Mouse (Mus musculus): ENCODE data around the gene Haghl.
A peak's percentile ranks its signal among the peaks of the same experiment; 100 is the strongest.

Gene Haghl

GRCm38 (mm10) chr17:25785281-25785745, at the start of gene Haghl:
Haghl (minus strand) TSS chr17:25785673.
- peak; percentile 85 for DNase-seq (ENCODE audit: low read depth, low spot score)

GRCm38 (mm10) chr17:25834595-25835222, 49.2 kb upstream of the Haghl start:
- no peak for DNase-seq (ENCODE audit: low read depth, low spot score)

GRCm38 (mm10) chr17:25833961-25834594, 48.6 kb upstream of the Haghl start:
- DNase-seq (ENCODE audit: low read depth, low spot score), result no peak

DNA sequence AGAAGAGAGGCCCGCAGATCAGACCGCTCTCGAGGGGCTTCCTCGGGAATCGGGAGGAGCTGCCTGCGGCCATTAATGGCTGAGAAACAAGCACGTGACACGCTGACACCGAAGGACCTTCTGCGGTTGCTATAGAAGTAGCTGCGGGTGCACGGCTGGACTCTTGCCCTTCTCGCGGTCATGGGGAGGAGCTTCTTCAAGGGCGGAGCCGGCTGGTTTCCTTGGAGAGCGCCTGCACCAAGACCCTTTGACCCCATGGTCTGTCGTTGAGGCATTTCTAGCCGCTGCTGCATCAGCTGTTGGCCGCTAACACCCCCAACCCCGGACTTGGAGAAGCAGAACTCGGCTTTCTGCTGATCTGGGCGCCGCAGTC, 47.8 kb upstream of the Haghl start, which contains the start of gene Stub1:
Stub1 (minus strand) TSS at position 114 of the 373 bp plus-strand sequence.
- peak; percentile 70 for DNase-seq (ENCODE audit: low read depth, low spot score)

GRCm38 (mm10) chr17:25832436-25833290, 47.2 kb upstream of the Haghl start:
- peak; percentile 95 for DNase-seq (ENCODE audit: low read depth, low spot score)

- no peak for DNase-seq (ENCODE audit: low read depth, low spot score)
These were observed 46.2 kb upstream of the Haghl start for GRCm38 (mm10) chr17:25831451-25832281.

- no peak for DNase-seq (ENCODE audit: low read depth, low spot score)
These were observed 45.4 kb upstream of the Haghl start for GRCm38 (mm10) chr17:25830806-25831431.

DNA sequence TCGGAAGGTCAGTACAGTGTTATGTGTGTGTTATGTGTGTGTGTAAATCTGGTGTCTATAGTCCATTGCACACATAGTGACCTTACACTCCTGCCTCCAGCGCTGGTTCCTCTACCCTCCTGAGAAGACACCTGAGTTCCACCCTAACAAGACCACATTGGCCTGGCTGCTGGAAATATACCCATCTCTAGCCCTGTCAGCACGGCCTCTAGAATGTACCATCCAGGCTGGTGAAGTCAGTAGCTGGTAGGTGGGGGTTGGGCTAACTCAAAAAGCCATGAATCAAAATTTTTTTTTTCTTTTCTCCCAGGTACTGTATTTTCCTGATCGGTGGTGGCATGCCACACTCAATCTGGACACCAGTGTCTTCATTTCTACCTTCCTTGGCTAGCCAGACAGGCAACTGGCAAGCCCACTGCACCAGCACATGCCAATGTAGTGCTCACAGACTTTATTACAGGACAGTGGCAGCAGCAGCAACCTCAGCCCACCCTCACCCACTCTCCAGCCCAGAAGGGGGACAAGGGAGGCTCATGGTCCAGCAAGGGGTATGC, 44.8 kb upstream of the Haghl start:
- DNase-seq (ENCODE audit: low read depth, low spot score), result no peak

DNA sequence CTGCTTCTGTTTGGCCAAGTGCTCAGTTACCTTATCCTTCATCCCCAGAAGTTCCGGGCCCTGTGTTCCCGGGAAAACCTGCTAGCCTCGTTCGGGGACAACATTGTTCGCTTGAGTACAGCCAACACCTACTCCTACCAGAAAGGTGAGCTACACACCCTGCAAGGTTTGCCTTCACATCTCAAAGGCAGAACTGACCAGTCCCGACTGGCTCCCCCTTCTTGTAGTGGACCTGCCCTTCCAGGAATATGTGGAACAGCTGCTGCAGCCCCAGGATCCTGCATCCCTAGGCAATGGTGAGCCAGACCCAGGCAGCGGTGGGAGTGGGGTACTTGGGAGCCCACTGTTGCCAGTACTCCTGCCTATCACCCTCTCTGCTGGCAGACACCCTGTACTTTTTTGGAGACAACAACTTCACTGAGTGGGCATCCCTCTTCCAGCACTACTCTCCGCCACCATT, 44.1 kb upstream of the Haghl start:
- no peak for DNase-seq (ENCODE audit: low read depth, low spot score)

GRCm38 (mm10) chr17:25828712-25829557, 43.5 kb upstream of the Haghl start, which contains the start of gene Jmjd8:
Jmjd8 (plus strand) TSS chr17:25828867.
- peak; percentile 82 for DNase-seq (ENCODE audit: low read depth, low spot score)

GRCm38 (mm10) chr17:25828223-25828594, 42.7 kb upstream of the Haghl start:
- DNase-seq (ENCODE audit: low read depth, low spot score), result no peak

GRCm38 (mm10) chr17:25827546-25828222, 42.2 kb upstream of the Haghl start:
- no peak for DNase-seq (ENCODE audit: low read depth, low spot score)

GRCm38 (mm10) chr17:25827011-25827410, 41.5 kb upstream of the Haghl start:
- DNase-seq (ENCODE audit: low read depth, low spot score), result no peak

GRCm38 (mm10) chr17:25825984-25826570, 40.6 kb upstream of the Haghl start:
- DNase-seq (ENCODE audit: low read depth, low spot score), result no peak

GRCm38 (mm10) chr17:25825311-25825710, 39.8 kb upstream of the Haghl start:
- no peak for DNase-seq (ENCODE audit: low read depth, low spot score)

GRCm38 (mm10) chr17:25824362-25825142, 39.1 kb upstream of the Haghl start:
- no peak for DNase-seq (ENCODE audit: low read depth, low spot score)

DNA sequence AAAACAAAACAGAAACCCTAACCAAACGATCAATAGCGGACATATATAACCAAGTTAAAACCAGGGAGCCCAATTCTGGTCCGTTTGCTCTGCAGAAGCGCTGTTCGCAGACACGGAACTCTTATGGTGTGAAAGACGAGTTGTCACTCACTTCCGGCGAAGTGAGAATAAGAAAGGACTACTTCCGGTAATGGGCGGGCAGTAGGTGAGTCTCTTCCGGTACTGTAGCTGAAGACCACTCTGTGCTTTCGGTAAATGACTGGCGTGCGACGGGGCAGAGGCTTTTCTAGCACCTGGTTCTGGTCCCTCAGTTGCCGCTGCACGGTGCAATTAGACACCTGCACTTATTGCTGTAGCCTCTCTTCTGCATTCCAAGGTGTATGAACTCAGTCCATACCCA, 38.0 kb upstream of the Haghl start, which contains the start of gene Wdr24:
Wdr24 (plus strand) TSS at position 176 of the 400 bp plus-strand sequence.
- DNase-seq (ENCODE audit: low read depth, low spot score), result peak; percentile 82

All from brain, embryonic 18.5 days (tissue).